In genomic region chr1:97929415-97930028, GRCm38 (mm10) we compare ENCODE assay signal across 19 mouse cellular contexts.
DNase-seq lines count a peak whose midpoint lies in the region; ATAC-seq lines count a peak whose summit lies in the region.
"Had no signal": no experiment of that assay in that cellular context is flagged by ENCODE, and none has a peak within 500 bp of the region (broad histone marks: within the 10 kb centered on the region; RNA-seq: fewer than 3 reads in every experiment).

No protein-coding gene starts in this region.

- H3K9ac ChIP-seq in hindbrain, embryonic 11.5 days (ENCODE audit: low read depth, low read length) = no peak overlapping the region
- H3K9ac ChIP-seq in midbrain, embryonic 13.5 days (replicated peaks) = no peak overlapping the region
- no peak overlapping the region for H3K9ac ChIP-seq in liver, embryonic 11.5 days (ENCODE audit: low read depth, low read length)
- H3K9ac ChIP-seq: embryonic facial prominence, embryonic 15.5 days had no signal

- peak; percentile 23 for DNase-seq in right cerebral cortex, postnatal 14 days
- no peak for DNase-seq in right cerebral cortex, adult 2 months (ENCODE audit: low spot score in 2 of 2)
- peak; percentile 14 for DNase-seq in hindbrain, embryonic 11.5 days (ENCODE audit: low spot score)
- peak; percentile 56 for DNase-seq in retina, postnatal 1 day
- DNase-seq in liver, embryonic 11.5 days (ENCODE audit: low spot score) = no peak
- no peak for DNase-seq in T-cell, adult 2 months (ENCODE audit: low spot score)
- DNase-seq in ovary, postnatal 36 days (ENCODE audit: low spot score) = no peak
- DNase-seq: cerebellum, adult 11-12 months; heart, adult 2 months; heart, postnatal 10 days; kidney, postnatal 4 days; lung, adult 2 months; right cerebral cortex, adult 18-20 months had no signal

- peak; percentile 41; the same call in 1 of the 2 replicates for ATAC-seq in hindbrain, embryonic 11.5 days (ENCODE audit: low FRiP score)
- ATAC-seq in midbrain, embryonic 13.5 days = peak; percentile 93
- ATAC-seq in liver, embryonic 11.5 days (replicated peaks; ENCODE audit: low FRiP score) = no peak
- ATAC-seq: intestine, embryonic 16.5 days had no signal

- no peaks in the 10 kb centered on the region for H3K27me3 ChIP-seq in hindbrain, embryonic 11.5 days (ENCODE audit: control insufficient read depth, insufficient read depth, low read length)
- H3K27me3 ChIP-seq in midbrain, embryonic 13.5 days = no peaks in the 10 kb centered on the region
- H3K27me3 ChIP-seq in liver, embryonic 11.5 days (replicated peaks; ENCODE audit: control insufficient read depth, insufficient read depth, low read length) = no peaks in the 10 kb centered on the region
- H3K27me3 ChIP-seq: embryonic facial prominence, embryonic 15.5 days had no signal

- no peaks in the 10 kb centered on the region for H3K36me3 ChIP-seq in hindbrain, embryonic 11.5 days (ENCODE audit: control insufficient read depth, insufficient read depth, low read length)
- no peaks in the 10 kb centered on the region for H3K36me3 ChIP-seq in midbrain, embryonic 13.5 days
- no peaks in the 10 kb centered on the region for H3K36me3 ChIP-seq in liver, embryonic 11.5 days (ENCODE audit: control insufficient read depth, insufficient read depth, low read length)
- H3K36me3 ChIP-seq: embryonic facial prominence, embryonic 15.5 days; G1E had no signal

- H3K4me3 ChIP-seq in hindbrain, embryonic 11.5 days (ENCODE audit: low read depth, low read length) = no peak overlapping the region
- H3K4me3 ChIP-seq in midbrain, embryonic 13.5 days (replicated peaks) = no peak overlapping the region
- no peak overlapping the region for H3K4me3 ChIP-seq in liver, embryonic 11.5 days (ENCODE audit: low read depth, low read length)
- H3K4me3 ChIP-seq: embryonic facial prominence, embryonic 15.5 days; heart, adult 2 months; myocyte had no signal

- no peaks in the 10 kb centered on the region for H3K9me3 ChIP-seq in hindbrain, embryonic 11.5 days (ENCODE audit: control insufficient read depth, low read length)
- no peaks in the 10 kb centered on the region for H3K9me3 ChIP-seq in midbrain, embryonic 13.5 days
- no peaks in the 10 kb centered on the region for H3K9me3 ChIP-seq in liver, embryonic 11.5 days (ENCODE audit: control insufficient read depth, low read length)
- H3K9me3 ChIP-seq: embryonic facial prominence, embryonic 15.5 days had no signal

- H3K4me1 ChIP-seq in hindbrain, embryonic 11.5 days (replicated peaks; ENCODE audit: control insufficient read depth, insufficient read depth, low read length) = no peaks in the 10 kb centered on the region
- peaks cover 24% of the 10 kb centered on the region for H3K4me1 ChIP-seq in midbrain, embryonic 13.5 days (replicated peaks)
- H3K4me1 ChIP-seq in liver, embryonic 11.5 days (replicated peaks; ENCODE audit: control insufficient read depth, insufficient read depth, low read length) = no peaks in the 10 kb centered on the region
- H3K4me1 ChIP-seq: embryonic facial prominence, embryonic 15.5 days had no signal

- WGBS in hindbrain, embryonic 11.5 days = 32% methylated on average over 4 of the region's 4 CpGs
- 11% methylated on average over 4 of the region's 4 CpGs for WGBS in midbrain, embryonic 13.5 days
- 54% methylated on average over 4 of the region's 4 CpGs for WGBS in liver, embryonic 11.5 days

- H3K4me2 ChIP-seq in hindbrain, embryonic 11.5 days (replicated peaks; ENCODE audit: low read depth, low read length) = no peak overlapping the region
- peak overlapping the region; percentile 24 for H3K4me2 ChIP-seq in midbrain, embryonic 13.5 days (replicated peaks)
- no peak overlapping the region for H3K4me2 ChIP-seq in liver, embryonic 11.5 days
- H3K4me2 ChIP-seq: embryonic facial prominence, embryonic 15.5 days had no signal

- no peak overlapping the region for H3K27ac ChIP-seq in hindbrain, embryonic 11.5 days (ENCODE audit: low read depth, low read length)
- peak overlapping the region; percentile 66 for H3K27ac ChIP-seq in midbrain, embryonic 13.5 days
- no peak overlapping the region for H3K27ac ChIP-seq in liver, embryonic 11.5 days (ENCODE audit: low read depth, low read length)
- H3K27ac ChIP-seq: embryonic facial prominence, embryonic 15.5 days; heart, adult 2 months; macrophage had no signal

Comparison
In these comparisons a context has a peak if more than half of its experiments do, and no peak if none do; other contexts are left out.
1. DNase-seq: peak in right cerebral cortex, postnatal 14 days (single experiment), hindbrain, embryonic 11.5 days (single experiment) and retina, postnatal 1 day (single experiment); none in right cerebral cortex, adult 2 months (0 of 2), liver, embryonic 11.5 days (single experiment), T-cell, adult 2 months (single experiment) and ovary, postnatal 36 days (single experiment).